Mouse (Mus musculus) cerebellum, adult 11-12 months (tissue): ENCODE data around the gene Abcc4.

Source experiments
- DNase-seq: peaks from one replicate; pipeline ENCODE4 v3.0.0; 2022

Abcc4 gene

GRCm38 (mm10) chr14:118705808-118706731 lies at the start of gene Abcc4:
Gene Abcc4 (minus strand): TSS chr14:118706219.
- DNase-seq = peak; percentile 61

GRCm38 (mm10) chr14:118751193-118751753 lies 45.3 kb upstream of the Abcc4 start:
- DNase-seq = no peak

DNA sequence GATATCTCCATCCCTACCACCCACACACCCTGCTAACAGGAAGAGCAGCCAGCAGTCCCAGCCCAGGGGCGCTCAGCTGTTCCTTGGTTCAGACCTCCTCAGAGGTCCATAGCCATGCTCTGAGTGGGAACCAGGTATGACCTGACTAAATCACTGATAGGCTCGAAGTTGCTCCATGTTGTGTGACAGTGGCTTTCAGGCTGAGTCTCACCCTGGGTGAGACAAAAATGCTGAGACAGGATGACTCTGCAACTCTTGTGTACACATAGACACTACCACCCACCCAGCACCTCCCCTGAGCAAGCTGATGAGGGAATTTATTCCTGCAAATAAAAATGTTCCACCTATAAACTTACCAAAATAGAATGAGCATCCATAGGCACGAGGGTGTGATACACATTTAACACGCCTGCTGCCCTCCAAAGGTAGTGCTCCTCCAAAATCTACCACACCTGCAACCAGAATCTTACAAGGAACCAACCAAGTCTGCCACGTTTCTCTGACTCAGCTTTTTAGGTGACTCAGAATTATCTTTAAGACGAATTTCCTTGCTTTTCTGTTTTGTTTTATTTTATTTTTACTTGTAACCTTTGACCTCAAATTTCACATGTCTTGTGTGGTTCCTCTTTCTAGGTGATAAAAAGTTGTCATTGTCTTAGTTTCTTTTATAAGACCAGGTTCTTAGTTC lies 44.6 kb upstream of the Abcc4 start:
- DNase-seq = no peak

GRCm38 (mm10) chr14:118749715-118750114 lies 43.7 kb upstream of the Abcc4 start:
- DNase-seq = no peak

DNA sequence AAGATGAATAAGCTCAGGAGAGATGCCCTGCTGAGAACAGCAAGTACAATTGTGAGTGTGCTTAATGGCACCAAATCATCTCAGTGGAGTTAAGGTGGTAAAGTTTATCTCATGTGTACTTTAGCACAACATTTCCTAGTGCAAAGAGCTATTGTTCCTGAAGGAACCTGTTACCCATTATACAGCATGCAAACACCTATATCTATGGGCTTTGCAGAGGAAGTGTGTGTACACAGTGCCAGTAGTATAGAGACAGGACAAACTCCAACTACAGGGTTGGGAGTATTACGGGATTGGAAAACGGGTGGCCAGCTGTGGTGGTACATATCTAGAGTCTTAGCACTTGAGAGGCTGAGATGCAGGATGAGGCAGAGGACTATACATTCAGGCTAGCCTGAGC lies 43.0 kb upstream of the Abcc4 start:
- DNase-seq = no peak

DNA sequence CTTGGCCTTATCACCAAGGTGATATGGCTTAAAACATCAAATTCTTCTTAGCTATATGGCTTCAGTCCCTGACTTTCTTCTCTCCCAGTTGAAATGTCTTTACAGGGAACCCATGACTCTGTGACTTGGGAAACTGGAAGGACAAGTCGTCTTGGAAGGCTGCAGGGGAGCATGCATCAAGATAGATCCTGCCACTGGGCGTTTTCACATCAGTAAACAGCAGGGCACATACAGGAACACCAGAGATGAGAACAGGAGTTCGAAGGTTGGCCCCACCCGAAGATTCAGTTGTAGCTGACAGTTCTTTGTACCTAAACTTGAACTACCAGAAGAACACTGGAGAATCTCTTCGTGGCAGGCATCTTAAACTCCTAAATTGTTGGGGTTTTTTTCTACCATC lies 36.8 kb upstream of the Abcc4 start:
- no peak for DNase-seq

DNA sequence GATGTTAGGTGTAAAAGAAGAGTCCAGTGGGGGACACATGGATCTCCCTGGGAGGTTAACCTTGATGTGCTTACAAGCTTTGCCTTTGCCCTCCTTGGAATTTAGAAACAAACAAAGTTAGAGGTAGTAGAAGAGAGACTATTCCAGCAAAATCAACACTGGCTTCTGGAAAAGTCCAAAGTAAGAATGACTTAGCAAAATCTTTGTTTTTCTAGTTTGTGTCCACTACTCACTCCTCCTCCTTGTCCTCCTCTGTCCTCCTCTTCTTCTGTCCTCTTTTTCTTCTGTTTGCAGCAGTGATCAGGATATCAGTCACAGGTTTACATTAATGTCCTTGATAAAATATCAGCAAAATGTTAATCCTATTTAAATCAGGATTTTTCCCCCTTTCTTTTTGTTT lies 35.8 kb upstream of the Abcc4 start:
- no peak for DNase-seq

- DNase-seq = no peak
Observed at GRCm38 (mm10) chr14:118737251-118737888, 31.4 kb upstream of the Abcc4 start.

DNA sequence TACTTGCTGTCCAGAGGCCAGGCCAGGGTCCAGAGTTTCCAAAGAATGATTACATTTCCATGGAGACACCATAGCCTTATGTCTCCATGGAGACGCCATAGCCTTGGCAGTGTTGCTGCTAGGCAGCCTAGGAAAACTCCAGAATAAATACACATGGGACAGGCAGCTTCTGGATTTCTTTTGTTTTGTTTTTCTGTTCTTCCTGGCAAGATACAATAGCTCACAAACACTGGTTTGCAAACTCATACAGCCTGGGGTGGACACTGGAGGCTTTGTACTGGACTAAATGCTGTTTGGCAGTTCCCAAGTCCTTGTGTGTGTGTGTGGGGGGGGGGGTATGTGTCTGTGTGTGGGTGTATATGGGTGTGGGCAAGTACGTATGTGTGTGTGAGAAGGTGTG lies 29.1 kb upstream of the Abcc4 start:
- no peak for DNase-seq

DNA sequence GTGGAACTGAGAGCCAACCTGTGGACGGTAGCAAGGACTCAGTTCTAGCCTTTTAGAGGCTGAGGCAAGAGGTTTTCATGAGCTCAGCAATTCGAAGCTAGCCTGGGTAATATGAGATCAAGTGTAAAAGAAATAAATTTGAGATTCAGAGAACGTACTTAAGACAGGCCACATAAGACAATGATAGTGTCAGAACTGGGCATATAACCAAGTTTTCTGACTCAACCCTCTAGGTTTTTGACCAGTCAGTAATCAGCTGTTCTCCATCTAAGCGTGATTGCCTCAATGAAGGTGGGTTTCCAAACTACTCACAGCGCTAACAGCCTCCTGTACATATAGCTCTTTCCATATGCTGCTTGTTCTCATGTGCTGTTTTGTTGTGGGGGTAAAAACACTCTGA lies 27.1 kb upstream of the Abcc4 start:
- DNase-seq = no peak

- DNase-seq = no peak
Observed at GRCm38 (mm10) chr14:118730631-118731030, 24.6 kb upstream of the Abcc4 start.

GRCm38 (mm10) chr14:118725467-118725866 lies 19.4 kb upstream of the Abcc4 start:
- no peak for DNase-seq

- peak; percentile 43 for DNase-seq
Observed at GRCm38 (mm10) chr14:118723920-118724693, 18.1 kb upstream of the Abcc4 start.

DNA sequence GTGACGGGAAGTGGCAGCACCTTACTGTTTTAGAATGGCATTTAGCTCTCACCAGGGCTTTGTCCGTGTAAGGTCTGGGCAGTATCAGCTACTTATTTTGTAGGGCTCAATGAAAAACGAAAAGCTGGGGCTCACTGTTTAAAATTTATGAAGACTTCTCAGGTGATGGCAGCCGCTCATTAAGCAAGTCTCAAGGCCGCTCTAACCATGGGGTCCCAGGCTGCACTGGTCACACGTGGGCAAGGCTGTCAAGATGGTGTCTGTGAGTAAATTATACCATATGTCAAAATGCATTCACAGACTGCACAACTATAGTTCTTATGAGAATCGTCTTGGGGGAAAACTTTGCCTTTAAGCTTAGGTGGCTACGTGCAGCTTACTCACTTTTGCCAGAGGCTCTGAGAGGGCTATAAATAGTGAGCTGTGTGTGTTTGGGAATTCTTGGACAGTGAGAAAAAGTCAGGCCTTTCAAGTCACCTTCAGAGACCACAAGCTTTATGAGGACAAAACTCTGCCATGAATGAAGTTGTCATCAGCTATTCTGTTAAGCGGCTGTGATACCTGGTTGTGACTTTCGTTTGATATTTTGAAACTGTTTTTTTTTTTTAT lies 13.7 kb upstream of the Abcc4 start:
- no peak for DNase-seq

- no peak for DNase-seq
Observed at GRCm38 (mm10) chr14:118718576-118718975, 12.6 kb upstream of the Abcc4 start.

DNA sequence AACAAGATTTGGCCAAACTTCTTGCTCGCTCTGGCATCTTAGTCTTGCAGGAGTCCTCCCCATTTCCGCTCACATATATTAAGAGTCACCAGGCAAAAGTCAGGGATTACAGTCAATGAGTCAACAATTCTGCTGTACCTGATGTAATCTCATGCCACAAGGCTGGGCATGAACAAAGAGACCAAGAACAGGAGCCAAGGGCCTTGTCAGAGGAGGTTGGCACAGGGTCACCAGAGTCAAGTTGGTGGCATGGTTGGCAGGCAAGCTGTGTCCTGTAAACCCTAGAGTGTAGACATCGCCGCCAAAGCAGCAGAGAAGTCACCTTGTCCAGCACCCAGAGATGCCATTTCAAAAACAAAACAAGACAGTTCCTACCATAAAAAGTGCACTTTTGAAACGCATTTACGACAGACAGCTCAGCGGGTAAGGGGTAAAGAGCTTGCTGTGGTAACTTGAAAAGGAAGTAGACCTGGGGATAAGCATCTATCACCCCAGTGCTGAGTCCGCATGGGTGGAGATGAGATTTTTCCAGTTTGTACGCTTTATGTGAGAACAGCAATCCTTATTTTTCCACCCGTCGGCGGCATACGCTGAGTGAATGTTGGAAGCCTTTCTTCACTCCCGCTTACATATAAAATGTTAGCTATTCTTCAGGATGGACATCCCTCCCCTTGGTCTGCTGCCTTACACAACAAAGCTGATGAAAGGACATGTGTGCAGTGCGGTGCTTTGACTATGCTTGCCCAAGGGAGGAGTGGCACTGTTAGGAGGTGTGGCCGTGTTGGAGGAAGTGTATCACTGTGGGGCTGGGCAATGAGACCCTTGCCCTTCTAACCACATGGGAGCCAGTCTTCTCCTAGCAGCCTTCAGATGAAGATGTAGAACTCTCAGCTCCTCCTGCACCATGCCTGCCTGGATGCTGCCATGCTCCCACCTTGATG lies 10.6 kb upstream of the Abcc4 start:
- no peak for DNase-seq

DNA sequence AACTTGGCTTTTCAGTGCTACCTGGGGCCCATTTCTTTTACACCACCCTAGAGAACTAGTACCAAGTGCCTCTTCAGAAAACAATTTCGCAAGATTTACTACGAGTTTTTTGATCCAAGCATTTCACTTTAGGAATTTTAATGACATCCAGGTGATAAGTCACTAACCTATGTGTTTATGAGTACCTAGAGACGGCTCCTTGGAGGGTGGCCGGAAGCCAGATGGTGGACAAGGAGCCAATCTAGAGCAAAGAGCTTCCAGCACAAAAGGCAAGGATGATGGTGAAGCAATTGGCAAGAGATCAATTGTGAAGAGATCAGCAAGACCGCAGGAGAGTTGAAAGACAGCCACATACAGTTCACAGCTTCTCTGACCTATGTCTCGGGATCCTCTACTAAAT lies 8.7 kb upstream of the Abcc4 start:
- DNase-seq = no peak

DNA sequence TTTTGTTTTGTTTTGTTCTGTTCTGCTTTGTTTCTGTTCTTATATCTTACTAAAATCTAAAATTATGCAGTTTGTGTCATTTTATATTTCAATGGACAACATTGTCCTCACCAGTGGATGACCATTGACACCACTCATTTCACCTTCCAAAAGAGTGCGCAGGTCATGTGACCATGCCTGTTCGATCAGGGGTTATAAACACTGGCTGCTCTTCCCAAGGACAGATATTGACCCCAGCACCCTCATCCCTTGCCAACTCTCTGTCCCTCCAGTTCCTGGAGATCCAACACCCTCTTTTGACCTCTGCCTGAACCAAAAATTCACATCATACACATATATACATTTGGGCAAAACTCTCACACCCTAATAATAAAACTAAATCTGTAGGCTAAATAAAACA lies 8.3 kb upstream of the Abcc4 start:
- DNase-seq = no peak

GRCm38 (mm10) chr14:118713869-118714268 lies 7.8 kb upstream of the Abcc4 start:
- DNase-seq = no peak

GRCm38 (mm10) chr14:118713408-118713807 lies 7.4 kb upstream of the Abcc4 start:
- DNase-seq = no peak

- no peak for DNase-seq
Observed at GRCm38 (mm10) chr14:118712889-118713288, 6.9 kb upstream of the Abcc4 start.
